Mouse (Mus musculus) bone marrow, adult 2 months (tissue): ENCODE data around the gene Vps37b.

Source experiments
- CTCF ChIP-seq: fragments of 200-500 bp; IDR thresholded peaks from 2 replicates; pipeline ENCODE4 v1.5.1; 2011; ENCODE audit warnings: low read length, control low read depth; ENCODE audit not compliant: control insufficient read depth, insufficient read depth
- POLR2A ChIP-seq: fragments of 200-500 bp; IDR thresholded peaks from 2 replicates; pipeline ENCODE4 v1.6.1; 2011; ENCODE audit warnings: low read depth, mild to moderate bottlenecking, control low read depth, low read length, borderline replicate concordance; ENCODE audit not compliant: control insufficient read depth

DNA sequence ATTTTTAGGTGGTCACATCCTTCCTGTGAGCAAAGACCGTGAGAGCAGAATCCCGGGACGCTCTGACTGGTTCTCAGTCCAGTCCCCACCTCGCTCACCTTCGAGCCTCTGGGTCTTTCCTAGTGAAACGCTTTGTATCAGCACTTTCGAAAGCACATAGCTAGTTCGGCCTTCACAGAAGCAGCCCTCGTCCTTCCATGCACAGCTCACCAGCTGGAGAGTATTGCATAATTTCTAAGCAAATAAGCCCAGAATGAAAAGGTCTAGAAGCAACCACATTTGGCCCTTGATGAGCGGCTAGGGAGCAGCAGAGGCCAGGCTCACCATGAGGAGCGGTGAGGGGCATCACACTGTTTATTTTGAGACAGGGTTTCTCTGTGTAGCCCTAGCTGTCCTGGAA is 10.9 kb downstream of the Vps37b start:
- TF ChIP-seq CTCF (no peak), POLR2A (no peak)
